Mouse (Mus musculus) adrenal gland, adult 18-20 months (tissue): ENCODE measurements around the gene Cxcl2. TPM values are rescaled to one million over a fixed set of nuclear protein-coding genes. Genes with fewer than 3 reads are reported as not detected.

Experiments used
- total RNA-seq, 2 experiments: library from RNA; stranded (reverse); gene quantifications; 1 replicate in 1 of 2; 2 replicates in 1 of 2; pipeline ENCODE4 v1.2.3; 2021

Cxcl2 gene
- total RNA-seq, 2 experiments from 2014 or later, result 0.32 TPM; not detected in 1

Other genes starting within 250 kb of the Cxcl2 start
- not detected for gene Cxcl5, start 144.5 kb upstream of the Cxcl2 start, total RNA-seq
- 1 to 10 TPM; 2.4 to 7.8 TPM for gene Ppbp, start 135.4 kb upstream of the Cxcl2 start, total RNA-seq
- gene Pf4, start 131.4 kb upstream of the Cxcl2 start, total RNA-seq, result 10 to 100 TPM in 1 of 2 experiments, 1 to 10 TPM in 1; 9.7 to 25.7 TPM
- not detected for gene Cxcl3, start 117.8 kb upstream of the Cxcl2 start, total RNA-seq
- gene Cxcl15, start 109.3 kb upstream of the Cxcl2 start, total RNA-seq, result not detected
- 1 to 10 TPM in 1 of 2 experiments, under 1 TPM in 1; 0.86 to 1.5 TPM for gene Cxcl1, start 12.6 kb upstream of the Cxcl2 start, total RNA-seq
- gene Mthfd2l, start 27.2 kb downstream of the Cxcl2 start, total RNA-seq, result 10 to 100 TPM; 19.6 to 20.6 TPM
- gene Epgn, start 123.6 kb downstream of the Cxcl2 start, total RNA-seq, result under 1 TPM in 1 of 2 experiments, not detected in 1; 0.22 TPM
- under 1 TPM; 0.07 to 0.13 TPM for gene Ereg, start 170.8 kb downstream of the Cxcl2 start, total RNA-seq
- gene Areg, start 235.7 kb downstream of the Cxcl2 start, total RNA-seq, result not detected